Mouse (Mus musculus) neural tube, embryonic 13.5 days (tissue): ENCODE data around the gene Pcp4l1. TPM values are rescaled to one million over a fixed set of nuclear protein-coding genes. Genes with fewer than 3 reads are reported as not detected.
"Not testable (repeated sequence)": the region's sequence is repeated elsewhere in the genome, so short reads cannot be mapped to it uniquely, and the experiment has no call there.

Experiments used
- ATAC-seq: fragments of 200-750 bp; cut with Nextera tagmentation; 2 replicates; pipeline ENCODE4 v1.8.0; 2017; ENCODE audit warnings: low read depth, mild to moderate bottlenecking, moderate TSS enrichment, moderate library complexity
- H3K27ac ChIP-seq: fragments of 300-500 bp; sonication (generic); replicated peaks from 2 replicates; pipeline ENCODE4 v1.5.1; 2015; ENCODE audit warnings: moderate library complexity, mild to moderate bottlenecking, inconsistent platforms
- H3K27me3 ChIP-seq: fragments of 300-500 bp; sonication (generic); 2 replicates; pipeline ENCODE4 v1.6.1; 2015; ENCODE audit warnings: mild to moderate bottlenecking, inconsistent platforms
- H3K36me3 ChIP-seq: fragments of 300-500 bp; sonication (generic); 2 replicates; pipeline ENCODE4 v1.6.1; 2015; ENCODE audit warnings: mild to moderate bottlenecking, inconsistent platforms
- H3K4me1 ChIP-seq: fragments of 300-500 bp; sonication (generic); replicated peaks from 2 replicates; pipeline ENCODE4 v1.6.1; 2015; ENCODE audit warnings: inconsistent platforms
- H3K4me2 ChIP-seq: fragments of 300-500 bp; sonication (generic); 2 replicates; pipeline ENCODE4 v1.6.1; 2015; ENCODE audit warnings: inconsistent platforms, mild to moderate bottlenecking, moderate library complexity
- H3K4me3 ChIP-seq: fragments of 300-500 bp; sonication (generic); 2 replicates; pipeline ENCODE4 v1.5.1; 2015; ENCODE audit warnings: mild to moderate bottlenecking, inconsistent platforms
- H3K9ac ChIP-seq: fragments of 300-500 bp; sonication (generic); 2 replicates; pipeline ENCODE4 v1.6.1; 2015; ENCODE audit warnings: moderate library complexity, mild to moderate bottlenecking, inconsistent platforms
- H3K9me3 ChIP-seq: fragments of 300-500 bp; sonication (generic); 2 replicates; pipeline ENCODE4 v1.6.1; 2016; ENCODE audit warnings: inconsistent platforms
- WGBS: fragments of 180-500 bp; shearing (Covaris S2); methylation state at CpG from one replicate; pipeline ENCODE4 v1.1.7; 2015; 5-methylcytosine and 5-hydroxymethylcytosine counted together
- polyA plus RNA-seq: library from polyadenylated mRNA; unstranded; fragments of >200 nt; fragmentation: Nextera tagmentation; extraction: Ambion mirVana; gene quantifications from 2 replicates; pipeline ENCODE4 v1.2.1, GENCODE M21; 2015

Pcp4l1 gene
- polyA plus RNA-seq, 1 experiment from 2014 or later: 13.9 TPM

- peaks cover 2% of the 10 kb centered on the region; the same call in 1 of the 2 replicates for H3K36me3 ChIP-seq
- H3K4me2 ChIP-seq: peak overlapping the region; percentile 93
- peaks cover 26% of the 10 kb centered on the region for H3K4me1 ChIP-seq
- peak overlapping the region; percentile 85 for H3K27ac ChIP-seq
- 7% methylated on average over 18 of the region's 18 CpGs for WGBS
- ATAC-seq: peak; percentile 40
- peaks cover 10% of the 10 kb centered on the region for H3K27me3 ChIP-seq
- H3K9ac ChIP-seq: peak overlapping the region; percentile 95
- H3K9me3 ChIP-seq: no peaks in the 10 kb centered on the region
- H3K4me3 ChIP-seq: peak overlapping the region; percentile 94
Measured at GRCm38 (mm10) chr1:171150838-171151391, 45.2 kb downstream of the Pcp4l1 start.

GRCm38 (mm10) chr1:171149974-171150760, 45.9 kb downstream of the Pcp4l1 start, which contains the start of the genes Sdhc and Mpz:
Gene Sdhc (minus strand): TSS chr1:171150603.
Gene Mpz (plus strand): TSS chr1:171150711.
- Histone ChIP-seq H3K4me3 (peak within 1 kb of the TSS; percentile 94), H3K4me1 (peaks cover 26% of the 10 kb centered on the region), H3K4me2 (peak within 1 kb of the TSS; percentile 93), H3K9me3 (no peaks in the 10 kb centered on the region), H3K9ac (peak within 1 kb of the TSS; percentile 95), H3K27ac (peak within 1 kb of the TSS; percentile 85), H3K27me3 (peaks cover 7% of the 10 kb centered on the region; the same call in 1 of the 2 replicates), H3K36me3 (peaks cover 7% of the 10 kb centered on the region)
- under 1% methylated on average over 34 of the region's 34 CpGs for WGBS
- peak; percentile 98 for ATAC-seq

DNA sequence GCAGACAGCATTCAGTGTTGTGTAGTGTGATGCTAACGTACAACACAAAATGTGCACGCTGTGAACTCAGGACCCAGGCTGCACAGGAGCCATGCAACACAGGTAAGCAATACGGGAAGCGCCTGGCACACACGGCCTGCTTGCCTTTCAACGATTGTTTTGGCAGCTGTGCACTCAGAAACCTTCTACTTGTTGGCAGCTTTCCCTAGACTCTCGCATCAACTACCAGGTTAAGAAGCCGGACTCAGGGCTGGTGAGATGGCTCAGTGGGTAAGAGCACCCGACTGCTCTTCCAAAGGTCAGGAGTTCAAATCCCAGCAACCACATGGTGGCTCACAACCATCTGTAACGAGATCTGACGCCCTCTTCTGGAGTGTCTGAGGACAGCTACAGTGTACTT, 53.1 kb downstream of the Pcp4l1 start:
- not testable (repeated sequence) for H3K27ac ChIP-seq, H3K4me2 ChIP-seq, H3K4me3 ChIP-seq, H3K27me3 ChIP-seq, ATAC-seq, H3K9me3 ChIP-seq, H3K9ac ChIP-seq, H3K4me1 ChIP-seq
- H3K36me3 ChIP-seq: peaks cover 67% of the 10 kb centered on the region
- WGBS: 80% methylated on average over 11 of the region's 11 CpGs

DNA sequence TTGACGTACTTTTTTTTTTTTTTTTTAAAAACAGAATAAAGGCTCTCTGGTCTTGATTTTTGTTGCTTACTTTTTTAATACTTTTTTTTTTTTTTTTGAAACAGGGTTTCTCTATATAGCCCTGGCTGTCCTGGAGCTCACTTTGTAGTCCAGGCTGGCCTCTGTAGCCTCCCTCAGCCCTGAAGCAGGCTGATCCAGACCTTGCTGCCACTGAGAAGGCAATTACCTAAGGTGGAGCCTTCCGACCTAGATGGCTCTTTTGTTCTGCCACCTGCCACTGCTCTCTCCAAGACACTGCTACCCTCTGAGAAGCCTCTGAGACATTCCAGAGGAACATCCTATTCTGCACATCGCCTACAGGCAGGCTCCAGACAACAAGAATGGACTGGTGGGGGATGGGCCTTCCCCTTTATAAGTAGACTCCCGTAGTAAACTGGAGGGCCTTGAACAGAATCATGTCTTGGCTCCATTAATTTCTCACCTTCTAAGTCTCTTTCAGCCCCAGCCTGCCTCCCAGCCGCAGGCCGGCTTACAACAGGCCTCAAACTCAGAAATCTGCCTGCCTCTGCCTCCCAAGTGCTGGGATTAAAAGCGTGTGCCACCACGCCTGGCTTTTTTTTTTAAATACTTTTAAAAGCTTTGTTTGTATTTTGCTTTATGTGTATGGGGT, 58.4 kb downstream of the Pcp4l1 start:
- H3K36me3 ChIP-seq: peaks cover 91% of the 10 kb centered on the region
- not testable (repeated sequence) for H3K9me3 ChIP-seq, H3K4me3 ChIP-seq, H3K27me3 ChIP-seq, H3K4me1 ChIP-seq, ATAC-seq, H3K4me2 ChIP-seq, H3K9ac ChIP-seq, H3K27ac ChIP-seq
- 80% methylated on average over 8 of the region's 8 CpGs for WGBS

GRCm38 (mm10) chr1:171135600-171135999, 60.5 kb downstream of the Pcp4l1 start:
- no peak for ATAC-seq

GRCm38 (mm10) chr1:171130971-171131370, 65.1 kb downstream of the Pcp4l1 start:
- no peak for ATAC-seq
- H3K36me3 ChIP-seq: peaks cover 79% of the 10 kb centered on the region

More at GRCm38 (mm10) chr1:171135600-171135999, 60.5 kb downstream of the Pcp4l1 start:
- no peak overlapping the region for H3K9ac ChIP-seq
- 94% methylated on average over 2 of the region's 2 CpGs for WGBS
- H3K4me1 ChIP-seq: no peaks in the 10 kb centered on the region
- no peak overlapping the region for H3K4me3 ChIP-seq
- H3K4me2 ChIP-seq: no peak overlapping the region
- H3K36me3 ChIP-seq: peaks cover 89% of the 10 kb centered on the region
- H3K27ac ChIP-seq: no peak overlapping the region
- H3K27me3 ChIP-seq: no peaks in the 10 kb centered on the region
- no peaks in the 10 kb centered on the region for H3K9me3 ChIP-seq

GRCm38 (mm10) chr1:171129251-171129650, 66.8 kb downstream of the Pcp4l1 start:
- Histone ChIP-seq H3K4me1 (no peaks in the 10 kb centered on the region), H3K4me2 (no peak overlapping the region), H3K9me3 (no peaks in the 10 kb centered on the region), H3K27ac (no peak overlapping the region), H3K9ac (no peak overlapping the region), H3K4me3 (no peak overlapping the region), H3K36me3 (peaks cover 62% of the 10 kb centered on the region), H3K27me3 (no peaks in the 10 kb centered on the region)
- peak; percentile 36; the same call in 1 of the 2 replicates for ATAC-seq
- WGBS: 70% methylated on average over 7 of the region's 7 CpGs

More at GRCm38 (mm10) chr1:171130971-171131370, 65.1 kb downstream of the Pcp4l1 start:
- H3K4me1 ChIP-seq: no peaks in the 10 kb centered on the region
- no peaks in the 10 kb centered on the region for H3K27me3 ChIP-seq
- no peak overlapping the region for H3K27ac ChIP-seq
- no peaks in the 10 kb centered on the region for H3K9me3 ChIP-seq
- no peak overlapping the region for H3K4me3 ChIP-seq
- H3K9ac ChIP-seq: no peak overlapping the region
- WGBS: 91% methylated on average over 1 of the region's 1 CpGs
- no peak overlapping the region for H3K4me2 ChIP-seq

GRCm38 (mm10) chr1:171124398-171124797, 71.7 kb downstream of the Pcp4l1 start:
- H3K9me3 ChIP-seq: no peaks in the 10 kb centered on the region

More at GRCm38 (mm10) chr1:171124398-171124797, 71.7 kb downstream of the Pcp4l1 start:
- 91% methylated on average over 5 of the region's 5 CpGs for WGBS
- no peak overlapping the region for H3K9ac ChIP-seq
- no peak overlapping the region for H3K4me3 ChIP-seq
- no peak overlapping the region for H3K27ac ChIP-seq
- ATAC-seq: no peak
- H3K4me1 ChIP-seq: peaks cover 9% of the 10 kb centered on the region; the same call in 1 of the 2 replicates
- H3K36me3 ChIP-seq: peaks cover 17% of the 10 kb centered on the region
- no peaks in the 10 kb centered on the region for H3K27me3 ChIP-seq
- H3K4me2 ChIP-seq: no peak overlapping the region

Other genes with a start within 250 kb of the Pcp4l1 start
- 0.59 and 0.83 TPM in 2 replicates for gene Fcgr2b, start 219.7 kb downstream of the Pcp4l1 start, polyA plus RNA-seq
- not detected in 2 replicates for gene Fcgr4, start 177.3 kb downstream of the Pcp4l1 start, polyA plus RNA-seq
- gene Fcgr3, start 131.3 kb downstream of the Pcp4l1 start, polyA plus RNA-seq: 9.0 and 10.9 TPM in 2 replicates
- gene Cfap126, start 82.3 kb downstream of the Pcp4l1 start, polyA plus RNA-seq: 2.8 and 2.9 TPM in 2 replicates
- 278 and 279 TPM in 2 replicates for gene Sdhc, start 45.7 kb downstream of the Pcp4l1 start, polyA plus RNA-seq
- 20.7 and 25.7 TPM in 2 replicates for gene Mpz, start 45.6 kb downstream of the Pcp4l1 start, polyA plus RNA-seq
- gene Nr1i3, start 17.7 kb upstream of the Pcp4l1 start, polyA plus RNA-seq: 0.22 and 0.25 TPM in 2 replicates
- gene Tomm40l, start 26.2 kb upstream of the Pcp4l1 start, polyA plus RNA-seq: 32.6 and 42.6 TPM in 2 replicates
- gene Apoa2, start 28.8 kb upstream of the Pcp4l1 start, polyA plus RNA-seq: 4.1 and 6.8 TPM in 2 replicates
- 38.6 and 38.7 TPM in 2 replicates for gene Fcer1g, start 38.1 kb upstream of the Pcp4l1 start, polyA plus RNA-seq
- 3.0 and 4.3 TPM in 2 replicates for gene Adamts4, start 54.2 kb upstream of the Pcp4l1 start, polyA plus RNA-seq
- gene Ndufs2, start 55.1 kb upstream of the Pcp4l1 start, polyA plus RNA-seq: 257 and 263 TPM in 2 replicates
- gene B4galt3, start 74.1 kb upstream of the Pcp4l1 start, polyA plus RNA-seq: 94.0 and 97.8 TPM in 2 replicates
- 43.1 and 47.2 TPM in 2 replicates for gene Ppox, start 84.9 kb upstream of the Pcp4l1 start, polyA plus RNA-seq
- 89.3 and 97.3 TPM in 2 replicates for gene Usp21, start 91.7 kb upstream of the Pcp4l1 start, polyA plus RNA-seq
- gene Ufc1, start 98.8 kb upstream of the Pcp4l1 start, polyA plus RNA-seq: 124 and 132 TPM in 2 replicates
- gene Dedd, start 132.9 kb upstream of the Pcp4l1 start, polyA plus RNA-seq: 47.4 and 52.7 TPM in 2 replicates
- 51.9 and 52.1 TPM in 2 replicates for gene Nit1, start 149.4 kb upstream of the Pcp4l1 start, polyA plus RNA-seq
- 152 and 159 TPM in 2 replicates for gene Pfdn2, start 149.4 kb upstream of the Pcp4l1 start, polyA plus RNA-seq
- gene Klhdc9, start 164.5 kb upstream of the Pcp4l1 start, polyA plus RNA-seq: 3.3 and 4.0 TPM in 2 replicates
- 2.1 TPM in 2 replicates for gene Nectin4, start 173.8 kb upstream of the Pcp4l1 start, polyA plus RNA-seq
- 1.2 TPM in 2 replicates for gene Arhgap30, start 192.7 kb upstream of the Pcp4l1 start, polyA plus RNA-seq
- gene Usf1, start 215.0 kb upstream of the Pcp4l1 start, polyA plus RNA-seq: 183 and 188 TPM in 2 replicates
- 7.8 and 8.5 TPM in 2 replicates for gene Tstd1, start 222.6 kb upstream of the Pcp4l1 start, polyA plus RNA-seq
- gene F11r, start 241.3 kb upstream of the Pcp4l1 start, polyA plus RNA-seq: 14.7 and 15.1 TPM in 2 replicates